Mouse (Mus musculus) heart, postnatal 0 days (tissue): ENCODE results near the gene Plod2. TPM values are rescaled to one million over a fixed set of nuclear protein-coding genes. Genes with fewer than 3 reads are reported as not detected.

Experiments
- ATAC-seq: fragments of 200-750 bp; cut with Nextera tagmentation; 2 replicates; pipeline ENCODE4 v1.8.0; 2017; ENCODE audit warnings: low read depth, moderate number of reproducible peaks, moderate library complexity; ENCODE audit not compliant: insufficient read depth
- DNase-seq: peaks from one replicate; pipeline ENCODE4 v3.0.0-alpha.2; 2016; ENCODE audit warnings: low spot score
- H3K27ac ChIP-seq: fragments of 300-500 bp; sonication (generic); 2 replicates; pipeline ENCODE4 v1.5.1; 2014; ENCODE audit warnings: low read depth, mild to moderate bottlenecking
- H3K27me3 ChIP-seq: fragments of 300-500 bp; sonication (generic); 2 replicates; pipeline ENCODE4 v1.6.1; 2014; ENCODE audit warnings: low read length, mixed read lengths; ENCODE audit not compliant: control insufficient read depth, insufficient read depth
- H3K36me3 ChIP-seq: fragments of 300-500 bp; sonication (generic); replicated peaks from 2 replicates; pipeline ENCODE4 v1.6.1; 2014; ENCODE audit warnings: low read length, mixed read lengths; ENCODE audit not compliant: control insufficient read depth, insufficient read depth
- H3K4me1 ChIP-seq: fragments of 300-500 bp; sonication (generic); 2 replicates; pipeline ENCODE4 v1.6.1; 2014; ENCODE audit warnings: antibody characterized with exemption; ENCODE audit not compliant: control insufficient read depth, insufficient read depth
- H3K4me2 ChIP-seq: fragments of 300-500 bp; sonication (generic); 2 replicates; pipeline ENCODE4 v1.6.1; 2014; ENCODE audit warnings: low read depth, mild to moderate bottlenecking, low read length, moderate library complexity
- H3K4me3 ChIP-seq: fragments of 300-500 bp; sonication (generic); 2 replicates; pipeline ENCODE4 v1.5.1; 2014; ENCODE audit warnings: low read depth, low read length
- H3K9ac ChIP-seq: fragments of 300-500 bp; sonication (generic); replicated peaks from 2 replicates; pipeline ENCODE4 v1.6.1; 2014; ENCODE audit warnings: low read depth, low read length, mixed read lengths
- H3K9me3 ChIP-seq: fragments of 300-500 bp; sonication (generic); replicated peaks from 2 replicates; pipeline ENCODE4 v1.6.1; 2016; ENCODE audit warnings: low read length; ENCODE audit not compliant: control insufficient read depth
- CTCF ChIP-seq: IDR thresholded peaks from 2 replicates; pipeline ENCODE4 v1.5.1; 2016; ENCODE audit warnings: antibody characterized with exemption, control low read depth, low read depth
- EP300 ChIP-seq: IDR thresholded peaks from 2 replicates; pipeline ENCODE4 v1.6.1; 2016; ENCODE audit warnings: antibody characterized with exemption, low read depth
- WGBS: fragments of 180-500 bp; shearing (Covaris S2); extraction: QIAGEN DNeasy Blood & Tissue Kit; methylation state at CpG from one replicate; pipeline ENCODE4 v1.1.7; 2014; 5-methylcytosine and 5-hydroxymethylcytosine counted together
- polyA plus RNA-seq: library from polyadenylated mRNA; unstranded; fragments of >200 nt; fragmentation: Nextera tagmentation; extraction: Ambion mirVana; gene quantifications from 2 replicates; pipeline ENCODE4 v1.2.1, GENCODE M21; 2015
- total RNA-seq: library from RNA; depleted of rRNA; stranded (reverse); fragments of >200 nt; gene quantifications from 2 replicates; pipeline ENCODE4 v1.2.3, GENCODE M21; 2014; ENCODE audit warnings: low replicate concordance

Plod2 gene
- total and polyA plus RNA-seq, 2 experiments from 2014 or later = 11.5 to 22.1 TPM

- TF ChIP-seq CTCF (no peak), EP300 (no peak)
- Histone ChIP-seq H3K4me2 (no peak overlapping the region), H3K9ac (no peak overlapping the region), H3K4me3 (no peak overlapping the region), H3K27me3 (no peaks in the 10 kb centered on the region), H3K27ac (no peak overlapping the region), H3K36me3 (no peaks in the 10 kb centered on the region; the same call in 1 of the 2 replicates), H3K9me3 (no peaks in the 10 kb centered on the region), H3K4me1 (peaks cover 17% of the 10 kb centered on the region; the same call in 1 of the 2 replicates)
- 70% methylated on average over 3 of the region's 3 CpGs for WGBS
- DNase-seq = no peak
- ATAC-seq = no peak
Observed at GRCm38 (mm10) chr9:92552691-92553090, 10.7 kb downstream of the Plod2 start.

- no peak overlapping the region for H3K4me2 ChIP-seq
- no peaks in the 10 kb centered on the region for H3K36me3 ChIP-seq
- peaks cover 14% of the 10 kb centered on the region for H3K4me1 ChIP-seq
- no peaks in the 10 kb centered on the region for H3K9me3 ChIP-seq
- ATAC-seq (no peak), DNase-seq (no peak)
- H3K27ac ChIP-seq = no peak overlapping the region
- no peak overlapping the region for H3K9ac ChIP-seq
- H3K27me3 ChIP-seq = no peaks in the 10 kb centered on the region
- TF ChIP-seq CTCF (no peak), EP300 (no peak)
- WGBS = 85% methylated on average over 6 of the region's 6 CpGs
- no peak overlapping the region for H3K4me3 ChIP-seq
Observed at GRCm38 (mm10) chr9:92555006-92555958, 13.3 kb downstream of the Plod2 start.

GRCm38 (mm10) chr9:92559750-92560149, 17.7 kb downstream of the Plod2 start:
- DNase-seq (peak; percentile 47), ATAC-seq (peak; percentile 61)
- Histone ChIP-seq H3K36me3 (no peaks in the 10 kb centered on the region), H3K27ac (peak overlapping the region; percentile 52), H3K4me1 (peaks cover 21% of the 10 kb centered on the region), H3K9me3 (no peaks in the 10 kb centered on the region), H3K4me3 (no peak overlapping the region), H3K9ac (no peak overlapping the region), H3K4me2 (peak overlapping the region; percentile 41), H3K27me3 (no peaks in the 10 kb centered on the region)
- 16% methylated on average over 8 of the region's 8 CpGs for WGBS
- TF ChIP-seq EP300 = no peak
- TF ChIP-seq CTCF = no peak

DNA sequence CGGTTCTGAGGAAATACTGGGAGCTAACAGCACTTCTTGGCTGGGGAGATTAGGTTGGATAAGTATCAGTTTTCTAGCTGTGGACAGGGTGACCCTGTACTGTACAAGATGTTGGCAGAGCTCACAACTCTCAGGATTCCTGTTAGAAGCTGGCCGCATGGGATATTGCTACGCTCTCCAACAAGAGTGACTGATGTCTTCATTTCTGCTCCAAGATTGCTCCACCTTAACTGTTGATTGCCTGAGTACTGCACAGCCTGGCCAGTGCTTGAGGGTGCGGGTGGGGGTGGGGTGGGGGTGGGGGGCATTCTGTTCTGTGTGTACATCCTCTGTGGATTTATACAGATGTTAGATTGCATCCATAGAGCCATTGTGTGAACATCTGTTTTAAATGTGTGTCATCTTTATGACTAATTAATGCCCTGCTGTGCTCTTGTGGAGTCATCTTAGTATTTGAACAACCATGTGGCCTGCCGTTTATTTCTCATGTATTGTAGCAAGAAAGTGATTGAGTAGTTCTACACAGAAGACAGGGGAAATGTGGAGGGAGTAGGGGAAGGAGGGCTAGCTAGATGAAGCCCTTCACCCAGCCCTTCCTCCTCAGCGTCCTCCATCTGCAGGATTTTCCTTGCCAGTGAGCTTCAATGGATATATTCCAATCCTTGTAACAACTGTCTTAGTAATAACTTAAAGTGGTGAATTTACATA, 19.0 kb downstream of the Plod2 start:
- WGBS = 48% methylated on average over 6 of the region's 6 CpGs
- peaks cover 27% of the 10 kb centered on the region for H3K4me1 ChIP-seq
- ATAC-seq (peak; percentile 19; the same call in 1 of the 2 replicates), DNase-seq (no peak)
- no peaks in the 10 kb centered on the region for H3K27me3 ChIP-seq
- no peaks in the 10 kb centered on the region for H3K9me3 ChIP-seq
- 0 out of 2 replicates have a peak overlapping the region, but pooled peaks have one; percentile 25 for H3K27ac ChIP-seq
- 0 out of 2 replicates have a peak overlapping the region, but pooled peaks have one; percentile 6 for H3K4me2 ChIP-seq
- TF ChIP-seq CTCF (no peak), EP300 (no peak)
- H3K9ac ChIP-seq = no peak overlapping the region
- no peak overlapping the region for H3K4me3 ChIP-seq
- no peaks in the 10 kb centered on the region for H3K36me3 ChIP-seq

- Histone ChIP-seq H3K9me3 (no peaks in the 10 kb centered on the region), H3K4me2 (no peak overlapping the region), H3K27ac (no peak overlapping the region), H3K9ac (no peak overlapping the region), H3K36me3 (no peaks in the 10 kb centered on the region), H3K4me1 (peaks cover 40% of the 10 kb centered on the region), H3K27me3 (no peaks in the 10 kb centered on the region), H3K4me3 (no peak overlapping the region)
- WGBS = 63% methylated on average over 5 of the region's 5 CpGs
- TF ChIP-seq EP300 = no peak
- no peak for TF ChIP-seq CTCF
- ATAC-seq (no peak), DNase-seq (no peak)
Observed at GRCm38 (mm10) chr9:92562416-92562815, 20.4 kb downstream of the Plod2 start.
